Mouse (Mus musculus) cortical plate, adult 2 months (tissue): ENCODE data around the gene Cdip1.

ENCODE experiments used
- CTCF ChIP-seq: fragments of 200-500 bp; IDR thresholded peaks from 2 replicates; pipeline ENCODE4 v1.5.1; 2011; ENCODE audit warnings: mild to moderate bottlenecking, control low read depth, low read length; ENCODE audit not compliant: insufficient read depth; ENCODE audit errors: extremely low read depth
- POLR2A ChIP-seq: fragments of 200-500 bp; IDR thresholded peaks from 2 replicates; pipeline ENCODE4 v1.6.1; 2011; ENCODE audit warnings: mild to moderate bottlenecking, low read length, control low read depth; ENCODE audit not compliant: insufficient read depth; ENCODE audit errors: extremely low read depth

DNA sequence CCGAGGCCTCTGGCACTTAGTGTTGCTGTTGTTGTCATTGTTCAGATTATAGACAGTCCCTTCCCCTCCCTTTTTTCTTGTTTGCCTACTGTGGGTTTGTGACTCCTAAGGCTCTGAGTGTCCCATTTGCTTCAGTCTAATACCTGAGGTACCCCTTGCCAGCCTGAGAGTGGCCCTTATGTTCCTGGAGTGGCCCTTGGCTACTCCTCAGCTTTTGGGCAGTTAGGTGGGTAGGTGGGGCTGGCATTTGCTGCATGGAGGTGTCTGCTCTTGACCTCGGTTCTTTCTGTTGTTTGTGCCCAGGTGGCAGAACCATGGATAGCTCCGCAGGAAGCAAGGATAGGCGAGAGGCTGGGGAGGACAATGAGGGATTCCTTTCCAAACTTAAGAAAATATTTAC, 84.6 kb downstream of the Cdip1 start:
- TF ChIP-seq POLR2A, result no peak
- TF ChIP-seq CTCF, result no peak
